Mouse (Mus musculus): Measurements from ENCODE around the gene Vmn1r4. TPM values are rescaled to one million over a fixed set of nuclear protein-coding genes. Genes with fewer than 3 reads are reported as not detected.

The Vmn1r4 gene
- 0.22 TPM for polyA plus RNA-seq (2015; fragmentation: Illumina TruSeq; extraction: RNeasy Lipid Tissue Mini Kit (QIAGEN cat#74804); ENCODE audit: insufficient read depth, low replicate concordance)

DNA sequence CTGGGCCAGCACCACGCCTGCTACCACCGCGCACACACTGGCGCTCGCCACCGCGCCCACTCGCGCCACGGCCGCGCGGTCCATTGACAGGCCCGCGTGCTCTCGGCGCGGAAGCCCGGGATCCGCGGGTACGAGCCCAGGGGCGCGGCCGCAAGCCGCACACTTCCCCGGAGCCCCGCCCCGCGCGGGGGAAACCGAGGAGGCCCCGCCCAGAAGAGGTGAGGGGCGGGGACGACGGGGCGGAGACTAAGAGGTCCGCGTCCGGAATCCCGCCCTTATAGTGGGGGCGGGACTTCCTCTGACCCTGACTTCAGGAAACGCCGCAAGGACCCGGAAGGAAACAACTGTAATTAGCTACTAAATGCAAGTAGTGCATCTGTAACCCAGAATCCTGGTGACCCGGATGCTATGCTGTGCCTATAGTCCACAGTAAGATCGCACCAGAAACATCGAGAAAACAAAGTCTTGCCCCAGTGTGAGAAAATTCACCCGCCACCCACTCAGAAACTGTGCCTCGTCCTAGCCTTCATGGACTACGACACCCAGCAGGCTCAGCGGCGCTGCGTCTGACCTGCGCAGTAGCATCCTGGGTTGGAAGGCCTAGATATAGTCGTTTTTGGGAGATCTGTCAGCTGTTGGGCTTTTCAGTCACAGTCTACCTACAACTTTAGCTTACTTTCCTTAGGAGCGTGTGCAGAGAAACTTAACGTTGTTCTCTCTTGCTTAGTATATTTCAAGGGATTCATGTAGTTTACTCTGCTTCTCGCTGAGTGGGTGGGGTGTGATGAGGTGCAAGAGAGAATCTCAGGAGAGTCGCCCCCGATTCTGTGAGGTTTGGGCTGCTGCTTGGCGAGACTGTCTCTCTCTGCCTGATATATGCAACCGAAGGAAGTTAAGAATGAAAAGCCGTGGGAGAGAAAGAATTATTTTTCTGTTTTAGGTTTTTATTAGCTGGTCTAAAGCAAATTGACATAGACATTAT is at the start of gene Vmn1r4, which contains the start of gene Nt5c3:
Vmn1r4 (plus strand) TSS at position 290 of the 982 bp plus-strand sequence.
Nt5c3 (minus strand) TSS at position 207 of the 982 bp plus-strand sequence.

DNA sequence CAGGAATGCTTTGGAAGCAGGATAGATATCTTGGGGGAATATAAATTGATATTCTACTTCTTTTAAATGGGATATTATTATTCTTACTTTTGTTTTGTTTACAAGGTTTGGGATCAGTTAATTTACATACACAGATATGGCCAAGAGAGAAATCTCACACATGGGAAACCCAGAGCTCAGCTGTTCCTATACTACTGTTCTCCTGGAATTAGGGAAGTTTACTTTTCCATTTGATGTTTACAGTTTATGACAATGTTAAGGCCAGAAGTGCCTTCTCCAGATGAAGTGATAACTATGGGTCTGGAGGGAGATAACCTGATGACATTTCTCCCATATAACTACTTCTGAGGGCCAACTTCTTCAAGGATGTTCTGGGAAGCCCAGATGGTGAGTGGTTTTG is 46.2 kb downstream of the Vmn1r4 start, which contains the start of gene Vmn1r5:
Vmn1r5 (plus strand) TSS at position 301 of the 400 bp plus-strand sequence.

DNA sequence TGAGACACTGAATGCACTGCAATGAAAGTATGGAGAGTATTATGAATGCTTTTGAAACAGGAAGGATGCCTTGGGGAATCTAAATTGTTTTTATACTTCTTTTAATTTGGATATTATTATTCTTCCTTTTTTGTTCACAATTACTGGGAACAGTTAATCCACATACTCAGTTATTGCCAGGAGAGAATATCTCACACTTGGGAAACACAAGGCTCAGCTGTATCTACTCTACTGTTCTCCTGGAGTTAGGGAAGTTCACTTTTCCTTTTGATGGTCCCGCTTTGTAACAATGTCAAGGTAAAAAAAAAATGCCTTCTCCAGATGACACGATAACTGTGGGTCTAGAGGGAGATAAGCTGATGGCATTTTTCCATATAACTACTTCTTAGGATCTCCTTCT is 73.1 kb downstream of the Vmn1r4 start, which contains the start of gene Vmn1r6:
Vmn1r6 (plus strand) TSS at position 301 of the 400 bp plus-strand sequence.

Other genes with a start within 250 kb of the Vmn1r4 start
- 104 TPM for gene Lsm5, start 219.3 kb upstream of the Vmn1r4 start, polyA plus RNA-seq (2015; fragmentation: Illumina TruSeq; extraction: RNeasy Lipid Tissue Mini Kit (QIAGEN cat#74804); ENCODE audit: insufficient read depth, low replicate concordance)
- gene Avl9, start 209.1 kb upstream of the Vmn1r4 start, polyA plus RNA-seq (2015; fragmentation: Illumina TruSeq; extraction: RNeasy Lipid Tissue Mini Kit (QIAGEN cat#74804); ENCODE audit: insufficient read depth, low replicate concordance), result 34.5 TPM
- gene Kbtbd2, start 126.2 kb upstream of the Vmn1r4 start, polyA plus RNA-seq (2015; fragmentation: Illumina TruSeq; extraction: RNeasy Lipid Tissue Mini Kit (QIAGEN cat#74804); ENCODE audit: insufficient read depth, low replicate concordance), result 49.2 TPM
- gene Fkbp9, start 92.0 kb upstream of the Vmn1r4 start, polyA plus RNA-seq (2015; fragmentation: Illumina TruSeq; extraction: RNeasy Lipid Tissue Mini Kit (QIAGEN cat#74804); ENCODE audit: insufficient read depth, low replicate concordance), result 25.7 TPM
- gene Nt5c3, start 83 bp upstream of the Vmn1r4 start, polyA plus RNA-seq (2015; fragmentation: Illumina TruSeq; extraction: RNeasy Lipid Tissue Mini Kit (QIAGEN cat#74804); ENCODE audit: insufficient read depth, low replicate concordance), result 125 TPM
- not detected for gene Vmn1r5, start 46.3 kb downstream of the Vmn1r4 start, polyA plus RNA-seq (2015; fragmentation: Illumina TruSeq; extraction: RNeasy Lipid Tissue Mini Kit (QIAGEN cat#74804); ENCODE audit: insufficient read depth, low replicate concordance)
- not detected for gene Vmn1r6, start 73.2 kb downstream of the Vmn1r4 start, polyA plus RNA-seq (2015; fragmentation: Illumina TruSeq; extraction: RNeasy Lipid Tissue Mini Kit (QIAGEN cat#74804); ENCODE audit: insufficient read depth, low replicate concordance)
- not detected for gene Vmn1r7, start 101.3 kb downstream of the Vmn1r4 start, polyA plus RNA-seq (2015; fragmentation: Illumina TruSeq; extraction: RNeasy Lipid Tissue Mini Kit (QIAGEN cat#74804); ENCODE audit: insufficient read depth, low replicate concordance)
- gene Vmn1r8, start 108.3 kb downstream of the Vmn1r4 start, polyA plus RNA-seq (2015; fragmentation: Illumina TruSeq; extraction: RNeasy Lipid Tissue Mini Kit (QIAGEN cat#74804); ENCODE audit: insufficient read depth, low replicate concordance), result not detected
- not detected for gene Vmn1r9, start 142.8 kb downstream of the Vmn1r4 start, polyA plus RNA-seq (2015; fragmentation: Illumina TruSeq; extraction: RNeasy Lipid Tissue Mini Kit (QIAGEN cat#74804); ENCODE audit: insufficient read depth, low replicate concordance)
- gene Vmn1r10, start 185.4 kb downstream of the Vmn1r4 start, polyA plus RNA-seq (2015; fragmentation: Illumina TruSeq; extraction: RNeasy Lipid Tissue Mini Kit (QIAGEN cat#74804); ENCODE audit: insufficient read depth, low replicate concordance), result not detected
- not detected for gene Vmn1r11, start 209.4 kb downstream of the Vmn1r4 start, polyA plus RNA-seq (2015; fragmentation: Illumina TruSeq; extraction: RNeasy Lipid Tissue Mini Kit (QIAGEN cat#74804); ENCODE audit: insufficient read depth, low replicate concordance)
- gene Vmn1r12, start 232.9 kb downstream of the Vmn1r4 start, polyA plus RNA-seq (2015; fragmentation: Illumina TruSeq; extraction: RNeasy Lipid Tissue Mini Kit (QIAGEN cat#74804); ENCODE audit: insufficient read depth, low replicate concordance), result not detected

All from spleen, adult 10 weeks (tissue).